Mouse (Mus musculus) midbrain, embryonic 11.5 days (tissue): ENCODE measurements at regions not wholly inside any gene's neighbourhood (a gene's known extent, or its start where the extent isn't known, plus 50 kb on each side); places are given as distances from the start of the nearest gene placed in this dataset. TPM values are rescaled to one million over a fixed set of nuclear protein-coding genes. Genes with fewer than 3 reads are reported as not detected.

Experiments used
- ATAC-seq: fragments of 200-750 bp; cut with Nextera tagmentation; 2 replicates; pipeline ENCODE4 v1.8.0; 2017; ENCODE audit warnings: moderate TSS enrichment, moderate library complexity; ENCODE audit not compliant: low FRiP score
- DNase-seq: peaks from one replicate; pipeline ENCODE4 v3.0.0; 2015; ENCODE audit warnings: low spot score; ENCODE audit errors: missing footprints
- H3K27ac ChIP-seq: fragments of 300-500 bp; sonication (generic); 2 replicates; pipeline ENCODE4 v1.5.1; 2014; ENCODE audit warnings: low read depth, low read length
- H3K27me3 ChIP-seq: fragments of 300-500 bp; sonication (generic); 2 replicates; pipeline ENCODE4 v1.6.1; 2014; ENCODE audit warnings: mild to moderate bottlenecking, low read length, moderate library complexity, mixed read lengths; ENCODE audit not compliant: control insufficient read depth, insufficient read depth
- H3K36me3 ChIP-seq: fragments of 300-500 bp; sonication (generic); 2 replicates; pipeline ENCODE4 v1.6.1; 2014; ENCODE audit warnings: mild to moderate bottlenecking, low read length, moderate library complexity, mixed read lengths; ENCODE audit not compliant: control insufficient read depth, insufficient read depth
- H3K4me1 ChIP-seq: fragments of 300-500 bp; sonication (generic); 2 replicates; pipeline ENCODE4 v1.6.1; 2014; ENCODE audit warnings: low read length; ENCODE audit not compliant: control insufficient read depth, insufficient read depth
- H3K4me2 ChIP-seq: fragments of 300-500 bp; sonication (generic); 2 replicates; pipeline ENCODE4 v1.6.1; 2014; ENCODE audit warnings: mild to moderate bottlenecking, moderate library complexity
- H3K4me3 ChIP-seq: fragments of 300-500 bp; sonication (generic); 2 replicates; pipeline ENCODE4 v1.5.1; 2014; ENCODE audit warnings: low read depth, low read length
- H3K9ac ChIP-seq: fragments of 300-500 bp; sonication (generic); 2 replicates; pipeline ENCODE4 v1.6.1; 2014; ENCODE audit warnings: low read length
- H3K9me3 ChIP-seq: fragments of 300-500 bp; sonication (generic); 2 replicates; pipeline ENCODE4 v1.6.1; 2016; ENCODE audit warnings: low read length; ENCODE audit not compliant: control insufficient read depth
- WGBS: fragments of 180-500 bp; shearing (Covaris S2); extraction: QIAGEN DNeasy Blood & Tissue Kit; methylation state at CpG from one replicate; pipeline ENCODE4 v1.1.7; 2014; 5-methylcytosine and 5-hydroxymethylcytosine counted together
- microRNA-seq: library from miRNA; unstranded; fragments of <30 nt; microRNA quantifications from one replicate; pipeline ENCODE4, GENCODE M21; 2017

DNA sequence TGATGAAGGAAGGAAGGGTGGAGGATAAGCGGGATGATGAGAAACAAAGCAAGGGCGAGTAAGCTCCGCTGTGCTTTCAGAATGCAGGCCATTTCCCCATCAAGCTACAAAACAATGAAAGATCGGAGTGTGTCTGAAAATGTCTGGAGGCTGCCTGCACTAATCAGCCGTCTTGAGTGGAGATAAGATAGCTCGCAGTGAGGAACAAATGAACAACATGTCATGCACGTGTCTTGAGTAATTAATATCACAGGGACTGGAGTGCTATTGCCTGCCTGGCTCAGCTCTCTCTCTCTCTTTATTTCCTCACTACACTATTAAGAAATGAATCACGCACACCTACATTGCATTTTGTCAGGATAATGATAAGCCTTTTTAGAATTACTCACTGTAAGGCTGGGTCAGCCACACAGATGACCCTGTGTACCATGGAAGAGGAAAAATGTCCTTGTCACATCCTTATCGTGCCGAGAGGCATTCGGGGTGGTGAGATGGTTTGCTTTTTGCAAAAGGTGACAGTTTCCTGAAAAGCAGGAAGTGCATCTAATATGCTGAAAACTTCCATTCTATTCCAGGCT lies 444.6 kb upstream of the Pfkp start:
- no peaks in the 10 kb centered on the region for H3K27me3 ChIP-seq
- 81% methylated on average over 11 of the region's 11 CpGs for WGBS
- H3K9me3 ChIP-seq, result no peaks in the 10 kb centered on the region
- no peak for DNase-seq
- H3K4me2 ChIP-seq, result no peak overlapping the region
- H3K27ac ChIP-seq, result no peak overlapping the region
- ATAC-seq, result no peak
- no peaks in the 10 kb centered on the region for H3K36me3 ChIP-seq
- H3K4me1 ChIP-seq, result no peaks in the 10 kb centered on the region
- no peak overlapping the region for H3K9ac ChIP-seq
- no peak overlapping the region for H3K4me3 ChIP-seq

DNA sequence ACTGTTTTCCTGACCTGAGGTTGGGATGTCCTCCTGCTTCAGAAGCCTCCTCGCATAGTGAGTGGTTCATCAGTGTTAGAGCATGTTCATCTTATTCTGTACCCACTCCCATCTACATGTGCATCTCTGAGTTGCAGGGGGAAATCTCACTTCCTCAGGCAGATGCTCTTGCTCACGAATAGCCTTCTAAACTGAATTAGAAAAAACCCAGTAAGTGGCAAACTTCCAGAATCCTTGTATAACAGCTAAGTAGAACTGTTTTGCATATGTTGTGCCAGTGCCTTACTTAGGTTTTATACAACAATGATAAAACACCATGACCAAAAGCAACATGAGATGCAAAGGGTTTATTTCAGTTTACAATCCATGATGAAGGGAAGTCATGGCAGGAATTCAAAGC lies 442.3 kb upstream of the Pfkp start:
- ATAC-seq (no peak), DNase-seq (no peak)
- H3K9ac ChIP-seq, result no peak overlapping the region
- H3K27ac ChIP-seq, result no peak overlapping the region
- no peak overlapping the region for H3K4me2 ChIP-seq
- WGBS, result 90% methylated on average over 2 of the region's 2 CpGs
- no peaks in the 10 kb centered on the region for H3K27me3 ChIP-seq
- H3K9me3 ChIP-seq, result no peaks in the 10 kb centered on the region
- no peaks in the 10 kb centered on the region for H3K4me1 ChIP-seq
- H3K4me3 ChIP-seq, result no peak overlapping the region
- H3K36me3 ChIP-seq, result no peaks in the 10 kb centered on the region

DNA sequence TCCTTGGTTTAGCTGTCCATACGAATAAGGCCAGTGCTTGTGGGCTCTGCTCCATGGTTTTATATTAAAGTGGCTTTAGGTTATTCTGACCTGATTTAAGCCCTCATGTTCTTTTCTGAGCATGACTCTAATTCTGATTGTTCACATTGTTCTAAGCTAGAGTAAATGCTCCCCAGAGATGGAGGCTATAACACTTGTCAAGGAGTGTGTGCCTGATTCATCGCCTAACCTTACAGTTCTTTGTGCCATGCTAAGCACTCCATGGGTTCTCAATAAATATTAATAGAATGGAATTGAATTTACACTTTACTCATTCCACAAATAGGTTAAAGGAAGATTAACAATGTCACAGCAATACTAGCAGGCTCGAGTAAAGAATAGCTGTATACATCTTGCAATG lies 417.6 kb upstream of the Pfkp start:
- H3K27ac ChIP-seq, result no peak overlapping the region
- no peak overlapping the region for H3K4me2 ChIP-seq
- WGBS, result 81% methylated on average over 3 of the region's 3 CpGs
- no peaks in the 10 kb centered on the region for H3K9me3 ChIP-seq
- no peak for ATAC-seq
- no peaks in the 10 kb centered on the region for H3K36me3 ChIP-seq
- no peak overlapping the region for H3K9ac ChIP-seq
- no peaks in the 10 kb centered on the region for H3K27me3 ChIP-seq
- no peaks in the 10 kb centered on the region for H3K4me1 ChIP-seq
- no peak for DNase-seq
- no peak overlapping the region for H3K4me3 ChIP-seq

DNA sequence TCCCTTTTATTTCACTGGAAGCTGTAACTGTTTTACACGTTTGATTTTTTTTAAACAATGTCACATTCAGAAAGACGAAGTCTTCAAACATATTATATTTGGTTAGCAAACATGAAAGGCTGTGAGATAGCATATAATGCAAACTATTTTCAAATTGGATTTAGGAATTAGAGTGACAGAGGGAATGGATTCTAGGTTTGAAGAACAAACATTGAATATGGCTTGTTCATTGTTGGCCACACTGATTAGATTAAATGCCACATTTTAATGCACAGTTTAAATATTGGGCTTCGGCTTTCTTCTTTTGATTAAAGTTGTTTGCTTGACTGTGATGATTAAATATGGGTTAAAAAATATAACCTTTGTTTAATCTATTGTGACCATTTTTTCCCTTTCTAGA lies 415.1 kb upstream of the Pfkp start:
- no peaks in the 10 kb centered on the region for H3K4me1 ChIP-seq
- no peaks in the 10 kb centered on the region for H3K36me3 ChIP-seq
- no peak overlapping the region for H3K4me3 ChIP-seq
- no peak overlapping the region for H3K9ac ChIP-seq
- H3K9me3 ChIP-seq, result no peaks in the 10 kb centered on the region
- no peak overlapping the region for H3K27ac ChIP-seq
- H3K27me3 ChIP-seq, result no peaks in the 10 kb centered on the region
- no peak for DNase-seq
- H3K4me2 ChIP-seq, result no peak overlapping the region
- WGBS, result 79% methylated on average over 3 of the region's 3 CpGs
- no peak for ATAC-seq

DNA sequence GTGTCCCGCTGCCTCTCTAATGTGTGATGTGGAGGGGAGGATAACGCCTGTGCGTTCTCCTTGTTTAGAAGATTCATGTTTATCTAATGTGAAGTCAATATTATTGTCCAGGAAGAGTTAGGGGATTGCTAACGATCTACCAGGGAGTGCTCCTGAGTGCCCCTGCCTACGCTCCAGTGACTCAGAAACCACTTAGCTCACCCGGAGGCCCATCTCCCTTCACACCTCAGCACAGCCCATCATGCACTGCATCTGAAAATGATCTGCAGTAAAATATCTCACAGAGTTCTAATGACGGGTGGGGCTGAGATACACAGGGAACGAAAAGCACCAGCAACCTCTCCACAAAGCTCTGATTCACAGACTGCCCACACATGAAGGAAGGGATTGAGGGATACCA lies 409.0 kb upstream of the Pfkp start:
- ATAC-seq, result no peak

More for the DNA sequence above, 409.0 kb upstream of the Pfkp start:
- H3K9ac ChIP-seq, result no peak overlapping the region
- 83% methylated on average over 8 of the region's 8 CpGs for WGBS
- no peaks in the 10 kb centered on the region for H3K9me3 ChIP-seq
- no peak overlapping the region for H3K27ac ChIP-seq
- H3K36me3 ChIP-seq, result no peaks in the 10 kb centered on the region
- H3K4me2 ChIP-seq, result no peak overlapping the region
- no peak overlapping the region for H3K4me3 ChIP-seq
- DNase-seq, result no peak
- H3K27me3 ChIP-seq, result no peaks in the 10 kb centered on the region
- H3K4me1 ChIP-seq, result no peaks in the 10 kb centered on the region

Small RNA genes in the stretch of these regions (microRNA-seq; reads per million reads assigned to microRNA genes)
- gene Gm22689, result not detected
